Mouse (Mus musculus): Measurements from ENCODE around the gene Bcor. TPM values are rescaled to one million over a fixed set of nuclear protein-coding genes. Genes with fewer than 3 reads are reported as not detected.

Gene Bcor
- total RNA-seq, 1 experiment from 2014 or later: 42.0 TPM

- no peak for ATAC-seq (replicated peaks in 1 of 2; ENCODE audit: insufficient read depth in 1 of 2, low FRiP score in 2 of 2, low TSS enrichment in 1 of 2, low read depth in 1 of 2, poor library complexity in 2 of 2, severe bottlenecking in 2 of 2)
Measured at GRCm38 (mm10) chrX:12153141-12154095, 6.7 kb downstream of the Bcor start.

- ATAC-seq (replicated peaks in 1 of 2; ENCODE audit: insufficient read depth in 1 of 2, low FRiP score in 2 of 2, low TSS enrichment in 1 of 2, low read depth in 1 of 2, poor library complexity in 2 of 2, severe bottlenecking in 2 of 2): no peak
Measured at GRCm38 (mm10) chrX:12151996-12152904, 7.9 kb downstream of the Bcor start.

DNA sequence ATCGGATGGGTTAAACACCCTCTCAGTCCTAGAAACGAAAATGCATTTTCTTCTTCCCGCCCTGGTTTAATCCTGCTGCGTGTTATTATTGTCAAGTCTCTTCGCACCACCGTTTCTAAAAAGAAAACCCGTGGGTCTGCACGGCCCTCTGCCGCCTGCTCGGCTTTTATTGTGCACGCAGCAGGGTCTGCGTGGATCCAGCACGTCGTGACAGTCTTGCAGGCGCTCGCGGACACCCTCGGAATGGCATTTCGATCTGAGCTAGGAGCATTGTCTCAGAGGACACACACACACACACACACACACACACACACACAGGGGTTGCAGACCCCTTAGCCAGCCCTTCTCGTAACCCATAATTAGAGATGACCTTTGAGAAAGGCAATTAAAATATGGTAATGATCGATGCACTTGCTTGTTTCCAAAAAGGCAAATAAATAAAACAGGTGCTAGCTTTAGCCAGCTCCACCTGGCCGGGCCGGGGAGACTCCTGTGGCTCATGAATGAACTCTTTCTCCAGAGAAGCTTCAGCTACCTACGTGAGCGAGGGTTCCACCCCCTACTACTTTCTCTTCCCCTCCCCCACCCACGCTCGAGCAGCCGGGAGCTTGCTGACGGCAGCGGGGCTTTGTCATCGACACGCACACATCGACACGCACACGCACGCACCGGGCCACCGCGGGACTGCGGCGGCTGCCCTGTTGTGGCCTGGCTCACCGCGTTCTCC is 8.7 kb downstream of the Bcor start:
- no peak for ATAC-seq (replicated peaks in 1 of 2; ENCODE audit: insufficient read depth in 1 of 2, low FRiP score in 2 of 2, low TSS enrichment in 1 of 2, low read depth in 1 of 2, poor library complexity in 2 of 2, severe bottlenecking in 2 of 2)

GRCm38 (mm10) chrX:12150425-12150824 is 9.7 kb downstream of the Bcor start:
- peak in 1 of 2 experiments; percentile 41; a peak in 1 of 4 replicates for ATAC-seq (replicated peaks in 1 of 2; ENCODE audit: insufficient read depth in 1 of 2, low FRiP score in 2 of 2, low TSS enrichment in 1 of 2, low read depth in 1 of 2, poor library complexity in 2 of 2, severe bottlenecking in 2 of 2)

DNA sequence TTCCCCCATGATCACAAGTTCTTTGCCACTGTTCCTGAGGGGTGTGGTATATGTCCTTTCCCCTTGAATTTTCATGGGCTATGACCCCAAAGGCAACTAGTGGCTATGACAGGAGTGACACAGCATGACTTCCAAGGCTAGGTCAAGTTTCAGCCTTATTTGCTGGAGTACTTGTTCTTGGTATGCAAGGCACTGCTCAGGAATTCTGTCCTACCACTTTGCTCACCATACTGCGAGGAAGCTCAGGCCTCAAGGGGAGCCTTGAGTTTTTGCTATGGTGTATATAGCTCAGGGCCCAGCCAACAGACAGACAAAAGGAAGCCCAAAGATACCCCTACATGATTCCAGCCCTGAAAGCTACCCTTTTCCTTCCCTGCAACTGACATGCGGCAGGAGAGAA is 13.9 kb downstream of the Bcor start:
- no peak for ATAC-seq (replicated peaks in 1 of 2; ENCODE audit: insufficient read depth in 1 of 2, low FRiP score in 2 of 2, low TSS enrichment in 1 of 2, low read depth in 1 of 2, poor library complexity in 2 of 2, severe bottlenecking in 2 of 2)

GRCm38 (mm10) chrX:12142832-12143231 is 17.3 kb downstream of the Bcor start:
- ATAC-seq (replicated peaks in 1 of 2; ENCODE audit: insufficient read depth in 1 of 2, low FRiP score in 2 of 2, low TSS enrichment in 1 of 2, low read depth in 1 of 2, poor library complexity in 2 of 2, severe bottlenecking in 2 of 2): no peak

DNA sequence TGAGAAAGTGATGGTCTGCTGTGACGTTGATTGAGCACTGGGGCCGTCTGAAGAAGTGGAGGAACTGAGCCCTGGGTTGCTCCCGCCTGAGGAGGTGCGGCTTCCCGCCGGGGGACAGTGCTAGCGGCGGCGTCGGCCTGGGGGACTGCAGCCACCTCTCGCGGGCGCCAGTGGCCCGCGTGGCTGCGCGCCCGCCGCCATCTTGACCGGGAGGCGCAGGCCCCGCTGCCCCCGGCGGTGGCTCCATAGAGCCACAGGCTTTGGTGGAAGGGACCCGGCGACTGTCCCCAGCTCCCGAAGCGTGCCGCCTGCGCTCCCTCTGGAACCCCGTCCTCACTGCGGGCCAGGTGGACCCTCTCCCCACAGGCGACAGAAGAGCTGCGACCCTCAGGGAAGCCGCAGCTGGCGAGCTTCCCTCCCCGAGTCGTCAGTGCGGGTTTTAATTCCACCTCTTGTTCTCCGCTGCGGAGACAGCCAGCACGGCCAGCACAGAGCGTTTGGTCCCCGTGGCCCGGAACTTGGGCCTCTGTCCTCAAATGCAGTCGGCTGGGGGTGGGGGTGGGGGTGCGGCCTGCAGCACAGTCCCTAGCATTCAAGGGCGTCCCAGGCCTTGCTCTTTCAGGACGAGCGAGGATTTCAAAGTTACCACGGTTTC is 19.9 kb downstream of the Bcor start:
- ATAC-seq (replicated peaks in 1 of 2; ENCODE audit: insufficient read depth in 1 of 2, low FRiP score in 2 of 2, low TSS enrichment in 1 of 2, low read depth in 1 of 2, poor library complexity in 2 of 2, severe bottlenecking in 2 of 2): peak; percentile 18 to 30; a peak in 2 of 4 replicates

GRCm38 (mm10) chrX:12138266-12138665 is 21.9 kb downstream of the Bcor start:
- ATAC-seq (replicated peaks in 1 of 2; ENCODE audit: insufficient read depth in 1 of 2, low FRiP score in 2 of 2, low TSS enrichment in 1 of 2, low read depth in 1 of 2, poor library complexity in 2 of 2, severe bottlenecking in 2 of 2): no peak

DNA sequence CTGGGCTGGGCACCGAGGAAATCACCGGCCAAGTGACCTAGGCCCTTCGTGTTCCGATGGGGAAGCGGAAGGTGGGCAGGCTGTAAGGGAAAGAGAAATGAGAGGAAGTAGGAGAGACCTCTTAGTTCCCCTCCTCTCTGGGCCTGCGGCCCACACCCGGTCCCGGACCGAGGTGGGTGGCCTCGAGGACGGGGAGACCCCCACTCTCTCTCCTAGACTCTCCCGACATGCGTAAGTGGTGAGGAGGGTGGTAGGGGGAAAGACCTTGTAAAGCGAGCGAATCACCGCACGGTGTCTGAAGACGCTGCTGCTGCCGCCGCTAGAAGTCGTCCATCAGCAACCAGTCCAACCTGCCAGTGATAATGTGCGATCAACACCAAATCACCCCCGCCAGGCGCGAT is 23.0 kb downstream of the Bcor start:
- ATAC-seq (replicated peaks in 1 of 2; ENCODE audit: insufficient read depth in 1 of 2, low FRiP score in 2 of 2, low TSS enrichment in 1 of 2, low read depth in 1 of 2, poor library complexity in 2 of 2, severe bottlenecking in 2 of 2): no peak; a peak in 1 of 4 replicates

DNA sequence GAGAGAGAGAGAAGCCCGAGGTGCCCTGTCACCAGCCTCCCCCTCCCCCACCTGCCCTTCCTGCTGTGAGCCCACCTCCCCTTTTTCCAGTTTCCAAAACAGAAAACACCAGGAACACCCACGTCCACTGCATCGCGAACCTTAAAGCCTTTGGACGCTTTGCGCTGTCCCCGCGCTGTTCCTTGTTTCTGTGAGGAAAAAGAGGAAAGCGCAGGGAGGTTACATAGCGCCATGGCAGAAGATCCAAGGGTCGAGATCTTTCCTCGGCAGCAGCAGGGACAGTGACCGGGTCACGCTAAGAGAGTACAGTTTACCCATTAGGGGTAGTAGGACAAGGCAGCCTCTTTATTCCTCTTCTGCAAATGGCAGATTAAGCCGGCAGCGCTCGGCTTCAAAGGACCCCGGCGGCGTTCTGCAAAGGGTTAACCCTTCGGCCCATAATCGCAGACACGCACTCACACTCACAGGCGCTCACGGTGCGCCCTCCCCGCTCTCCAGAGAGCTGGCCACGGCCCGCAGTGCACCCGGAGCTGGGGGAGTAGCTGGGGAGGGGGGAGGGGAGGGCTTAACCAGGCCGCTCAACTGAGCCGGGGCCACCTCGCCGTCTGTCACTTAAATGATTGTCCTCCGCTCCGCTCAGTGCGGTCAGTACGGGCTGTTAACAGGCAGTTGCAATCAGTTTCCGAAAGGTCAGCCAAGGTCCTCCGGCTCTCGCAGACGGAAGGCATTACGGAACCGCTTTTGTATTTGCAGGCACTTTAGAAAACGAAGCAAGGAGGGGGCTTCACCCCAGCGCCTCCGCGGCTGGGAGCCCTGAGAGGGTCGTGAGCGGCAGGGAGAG is 23.7 kb downstream of the Bcor start:
- ATAC-seq (replicated peaks in 1 of 2; ENCODE audit: insufficient read depth in 1 of 2, low FRiP score in 2 of 2, low TSS enrichment in 1 of 2, low read depth in 1 of 2, poor library complexity in 2 of 2, severe bottlenecking in 2 of 2): no peak

DNA sequence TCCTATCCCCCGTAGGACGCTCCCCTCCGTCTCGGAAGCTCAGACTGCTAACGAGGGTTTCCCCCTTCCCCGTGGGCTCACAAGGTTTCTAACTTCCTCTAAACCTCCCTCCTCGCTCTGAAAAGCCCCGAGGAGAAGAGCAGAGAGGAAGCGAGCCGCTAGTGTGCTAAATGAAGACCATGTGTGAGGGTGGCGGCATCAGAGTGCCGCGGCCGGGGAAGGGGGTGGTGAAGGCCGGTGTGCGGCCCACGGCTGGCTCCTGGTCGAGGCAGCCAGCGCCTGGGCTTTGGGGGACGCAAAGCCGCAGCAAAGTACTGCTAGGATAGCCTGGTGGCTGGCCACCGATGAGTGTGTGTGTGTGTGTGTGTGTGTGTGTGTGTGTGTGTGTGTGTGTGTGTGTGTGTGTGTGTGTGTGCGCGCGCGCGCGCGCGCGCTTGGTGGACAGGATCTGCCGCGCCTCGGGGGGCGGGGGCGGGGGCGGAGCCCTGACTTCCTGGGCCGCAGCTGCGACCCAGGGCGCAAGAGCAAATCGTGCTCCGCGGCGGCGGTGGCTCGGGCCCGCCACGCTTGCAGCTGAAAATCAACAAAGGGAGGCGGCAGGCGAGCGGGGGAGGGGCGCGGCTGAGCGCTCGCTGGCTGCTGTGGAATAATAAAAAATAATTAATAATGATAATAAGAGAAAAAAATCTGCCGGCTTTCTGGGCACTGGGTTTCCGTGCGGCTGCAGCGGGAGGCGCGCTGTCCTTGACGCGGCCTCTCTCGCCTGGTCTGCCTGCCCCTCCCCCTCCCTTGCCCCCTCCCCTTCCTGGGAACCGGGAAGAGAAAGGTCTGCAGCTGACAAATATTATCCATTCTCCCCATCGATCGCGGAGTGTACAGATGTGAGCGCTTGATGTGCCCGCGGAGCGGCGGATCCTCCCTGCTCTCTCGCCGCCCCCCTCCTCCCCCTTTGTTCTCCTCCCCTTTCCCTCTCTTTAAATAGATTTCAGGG is 24.7 kb downstream of the Bcor start:
- peak; percentile 25 to 63; a peak in 3 of 4 replicates for ATAC-seq (replicated peaks in 1 of 2; ENCODE audit: insufficient read depth in 1 of 2, low FRiP score in 2 of 2, low TSS enrichment in 1 of 2, low read depth in 1 of 2, poor library complexity in 2 of 2, severe bottlenecking in 2 of 2)

DNA sequence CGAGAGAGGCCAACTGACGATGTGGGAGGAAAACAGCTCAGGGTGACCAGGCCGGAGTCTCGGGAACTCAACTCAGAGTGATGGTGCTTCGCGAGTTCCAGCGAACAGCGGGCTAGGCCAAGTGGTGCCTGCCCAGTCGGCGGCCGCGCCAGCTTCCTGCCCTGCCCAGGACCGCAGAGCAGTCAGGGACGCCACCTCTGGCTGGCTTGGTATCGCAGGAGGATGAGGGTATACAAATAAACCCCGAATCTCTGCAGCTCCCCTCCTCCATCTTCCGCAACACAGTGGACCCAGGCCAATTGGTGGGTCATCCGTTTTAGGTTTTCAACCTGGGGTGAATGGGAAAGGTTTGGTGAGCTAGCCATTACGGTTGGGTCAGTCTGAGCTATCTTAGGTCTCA is 25.6 kb downstream of the Bcor start:
- peak; percentile 38 to 61; a peak in 3 of 4 replicates for ATAC-seq (replicated peaks in 1 of 2; ENCODE audit: insufficient read depth in 1 of 2, low FRiP score in 2 of 2, low TSS enrichment in 1 of 2, low read depth in 1 of 2, poor library complexity in 2 of 2, severe bottlenecking in 2 of 2)

DNA sequence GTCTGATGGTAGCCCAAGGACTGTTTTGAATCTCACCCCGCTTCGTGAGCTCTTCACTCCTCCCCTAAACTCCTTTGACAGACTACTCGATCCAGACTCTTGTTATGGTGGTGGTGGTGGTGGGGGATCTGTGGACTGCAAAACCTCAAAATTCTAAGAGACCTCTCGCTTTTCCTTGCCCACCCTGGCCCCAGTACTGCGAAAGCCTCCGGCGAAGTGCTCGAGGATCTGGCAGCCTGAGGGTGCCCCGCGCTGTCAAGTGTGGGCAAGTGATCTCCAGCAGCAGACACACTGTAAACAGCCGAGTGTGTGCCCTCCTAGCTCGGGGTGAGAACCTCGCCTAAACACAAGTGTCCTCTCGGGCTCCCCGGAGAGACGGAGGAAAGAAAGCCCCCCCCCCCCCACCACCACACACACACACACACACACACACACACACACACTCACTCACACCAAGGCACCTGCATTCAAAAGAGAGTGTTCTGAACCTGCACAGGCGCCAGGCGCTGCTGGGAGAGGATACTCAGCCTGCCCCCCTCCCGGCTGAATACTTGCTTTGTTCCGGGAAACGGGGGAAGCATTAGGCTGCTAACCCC is 26.2 kb downstream of the Bcor start:
- ATAC-seq (replicated peaks in 1 of 2; ENCODE audit: insufficient read depth in 1 of 2, low FRiP score in 2 of 2, low TSS enrichment in 1 of 2, low read depth in 1 of 2, poor library complexity in 2 of 2, severe bottlenecking in 2 of 2): no peak

DNA sequence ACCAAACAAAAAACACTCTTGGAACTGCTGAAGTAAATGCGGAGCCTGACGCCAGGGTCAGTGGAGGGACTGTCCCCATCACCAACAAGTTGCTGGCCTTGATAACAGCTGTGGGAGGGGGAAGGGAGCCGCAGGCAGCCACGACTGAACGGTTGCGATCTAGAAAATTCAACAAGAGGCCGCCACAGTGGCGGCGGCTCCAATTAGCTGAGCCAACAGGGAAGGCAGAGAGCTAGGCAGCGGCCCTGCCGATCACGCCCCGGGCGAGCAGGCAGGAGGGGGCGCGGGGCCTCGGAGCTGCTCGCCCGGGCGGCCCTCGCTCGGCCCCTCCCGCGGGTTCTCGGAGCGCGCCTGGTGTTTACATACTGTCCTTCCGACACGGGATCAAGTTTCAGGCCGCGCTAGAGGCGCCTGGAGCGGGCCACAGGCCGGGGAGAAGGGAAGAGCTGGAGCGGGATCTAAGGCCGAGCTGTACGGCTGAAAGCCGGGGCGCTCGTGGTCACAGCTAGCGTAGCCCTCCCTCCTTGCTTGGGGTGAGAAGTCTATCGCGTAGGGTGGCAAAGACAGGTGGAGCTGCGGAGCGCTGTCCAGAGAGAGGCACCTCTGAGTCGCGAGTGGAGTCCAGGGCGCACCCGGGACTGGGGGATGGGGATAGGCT is 26.8 kb downstream of the Bcor start:
- no peak for ATAC-seq (replicated peaks in 1 of 2; ENCODE audit: insufficient read depth in 1 of 2, low FRiP score in 2 of 2, low TSS enrichment in 1 of 2, low read depth in 1 of 2, poor library complexity in 2 of 2, severe bottlenecking in 2 of 2)
